Mouse (Mus musculus) kidney, embryonic 14.5 days (tissue): ENCODE results near the gene Ctsh. TPM values are rescaled to one million over a fixed set of nuclear protein-coding genes. Genes with fewer than 3 reads are reported as not detected.

ENCODE experiments used
- ATAC-seq: fragments of 200-750 bp; cut with Nextera tagmentation; 2 replicates; pipeline ENCODE4 v1.8.0; 2017; ENCODE audit warnings: moderate number of reproducible peaks, mild to moderate bottlenecking, moderate TSS enrichment, moderate library complexity; ENCODE audit not compliant: low FRiP score, low TSS enrichment
- H3K27ac ChIP-seq: fragments of 300-500 bp; sonication (generic); 2 replicates; pipeline ENCODE4 v1.5.1; 2014; ENCODE audit warnings: low read depth, mild to moderate bottlenecking, low read length, moderate library complexity, mixed read lengths
- H3K27me3 ChIP-seq: fragments of 300-500 bp; sonication (generic); 2 replicates; pipeline ENCODE4 v1.6.1; 2014; ENCODE audit warnings: mild to moderate bottlenecking, low read length; ENCODE audit not compliant: control insufficient read depth, insufficient read depth
- H3K36me3 ChIP-seq: fragments of 300-500 bp; sonication (generic); 2 replicates; pipeline ENCODE4 v1.6.1; 2014; ENCODE audit warnings: low read length, mixed read lengths; ENCODE audit not compliant: control insufficient read depth, insufficient read depth
- H3K4me1 ChIP-seq: fragments of 300-500 bp; sonication (generic); 2 replicates; pipeline ENCODE4 v1.6.1; 2014; ENCODE audit warnings: low read length, mixed read lengths; ENCODE audit not compliant: control insufficient read depth, insufficient read depth
- H3K4me2 ChIP-seq: fragments of 300-500 bp; sonication (generic); replicated peaks from 2 replicates; pipeline ENCODE4 v1.6.1; 2014; ENCODE audit warnings: low read depth, mild to moderate bottlenecking, low read length
- H3K4me3 ChIP-seq: fragments of 300-500 bp; sonication (generic); 2 replicates; pipeline ENCODE4 v1.5.1; 2014; ENCODE audit warnings: mild to moderate bottlenecking, low read length
- H3K9ac ChIP-seq: fragments of 300-500 bp; sonication (generic); 2 replicates; pipeline ENCODE4 v1.6.1; 2014; ENCODE audit warnings: low read depth, mild to moderate bottlenecking, low read length, moderate library complexity
- H3K9me3 ChIP-seq: fragments of 300-500 bp; sonication (generic); 2 replicates; pipeline ENCODE4 v1.6.1; 2016; ENCODE audit warnings: low read length; ENCODE audit not compliant: control insufficient read depth
- whole genome bisulfite sequencing: fragments of 180-500 bp; shearing (Covaris S2); extraction: QIAGEN DNeasy Blood & Tissue Kit; methylation state at CpG from one replicate; pipeline ENCODE4 v1.1.7; 2014; 5-methylcytosine and 5-hydroxymethylcytosine counted together
- polyA plus RNA-seq: library from polyadenylated mRNA; unstranded; fragments of >200 nt; fragmentation: Nextera tagmentation; extraction: Ambion mirVana; gene quantifications from 2 replicates; pipeline ENCODE4 v1.2.1, GENCODE M21; 2014

Ctsh gene
- polyA plus RNA-seq, 1 experiment from 2014 or later, result 70.4 TPM

DNA sequence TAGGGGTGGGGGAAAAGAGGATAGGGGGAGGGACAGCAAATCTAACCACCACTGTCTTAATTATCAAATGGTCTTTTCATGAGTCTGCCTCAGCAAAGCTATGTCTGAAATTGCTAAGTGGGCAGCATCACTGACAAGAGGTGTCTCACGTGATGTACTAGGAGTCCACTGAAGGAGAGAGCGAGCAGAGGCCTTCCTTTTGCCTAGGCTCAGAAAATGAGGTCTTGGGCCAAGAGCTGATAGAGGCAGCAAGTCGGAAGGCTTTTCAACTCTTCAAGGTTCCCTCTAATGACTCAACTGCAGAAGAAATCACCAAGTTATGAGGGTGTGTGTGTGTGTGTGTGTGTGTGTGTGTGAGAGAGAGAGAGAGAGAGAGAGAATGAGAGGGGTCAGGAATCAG lies 30.2 kb downstream of the Ctsh start:
- Histone ChIP-seq H3K4me3 (no peak overlapping the region), H3K36me3 (peaks cover 17% of the 10 kb centered on the region; the same call in 1 of the 2 replicates), H3K9ac (no peak overlapping the region), H3K27ac (no peak overlapping the region), H3K4me1 (no peaks in the 10 kb centered on the region), H3K9me3 (no peaks in the 10 kb centered on the region), H3K4me2 (no peak overlapping the region), H3K27me3 (no peaks in the 10 kb centered on the region)
- 91% methylated on average over 3 of the region's 3 CpGs for WGBS
- ATAC-seq, result no peak

DNA sequence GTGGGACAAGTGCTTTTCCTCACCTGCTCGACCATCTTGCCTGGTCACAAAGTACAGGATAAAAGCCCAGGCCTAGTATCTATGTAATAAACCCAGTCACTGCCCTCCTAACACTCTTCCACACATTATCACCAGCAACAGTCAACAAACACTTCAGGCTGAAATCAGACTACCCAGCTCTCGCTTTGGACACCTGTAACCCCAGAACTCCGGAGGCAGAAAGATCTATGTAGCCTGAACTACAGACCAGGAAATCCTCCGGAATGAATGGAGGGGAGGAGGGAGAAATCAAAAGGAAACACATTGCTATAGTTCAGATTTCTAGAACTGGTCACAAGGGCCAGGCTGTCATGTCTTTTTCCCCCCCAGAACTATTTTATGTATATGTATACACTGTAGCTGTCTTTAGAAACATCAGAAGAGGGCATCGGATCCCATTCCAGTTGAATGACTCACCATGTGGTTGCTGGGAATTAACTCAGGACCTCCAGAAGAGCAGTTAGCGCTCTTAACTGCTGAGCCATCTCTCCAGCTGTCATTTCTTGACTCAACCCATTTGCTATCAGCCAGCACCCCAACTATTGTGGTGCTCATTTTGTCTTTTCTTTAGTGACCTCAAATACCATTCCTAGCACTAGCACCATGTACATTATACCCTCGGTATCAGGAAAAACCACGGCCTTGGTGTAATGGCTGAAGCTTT lies 31.0 kb downstream of the Ctsh start:
- no peak overlapping the region for H3K4me2 ChIP-seq
- no peak for ATAC-seq
- no peaks in the 10 kb centered on the region for H3K4me1 ChIP-seq
- H3K4me3 ChIP-seq, result no peak overlapping the region
- peaks cover 25% of the 10 kb centered on the region for H3K36me3 ChIP-seq
- no peaks in the 10 kb centered on the region for H3K9me3 ChIP-seq
- no peaks in the 10 kb centered on the region for H3K27me3 ChIP-seq
- no peak overlapping the region for H3K9ac ChIP-seq
- H3K27ac ChIP-seq, result no peak overlapping the region
- 87% methylated on average over 8 of the region's 8 CpGs for WGBS

DNA sequence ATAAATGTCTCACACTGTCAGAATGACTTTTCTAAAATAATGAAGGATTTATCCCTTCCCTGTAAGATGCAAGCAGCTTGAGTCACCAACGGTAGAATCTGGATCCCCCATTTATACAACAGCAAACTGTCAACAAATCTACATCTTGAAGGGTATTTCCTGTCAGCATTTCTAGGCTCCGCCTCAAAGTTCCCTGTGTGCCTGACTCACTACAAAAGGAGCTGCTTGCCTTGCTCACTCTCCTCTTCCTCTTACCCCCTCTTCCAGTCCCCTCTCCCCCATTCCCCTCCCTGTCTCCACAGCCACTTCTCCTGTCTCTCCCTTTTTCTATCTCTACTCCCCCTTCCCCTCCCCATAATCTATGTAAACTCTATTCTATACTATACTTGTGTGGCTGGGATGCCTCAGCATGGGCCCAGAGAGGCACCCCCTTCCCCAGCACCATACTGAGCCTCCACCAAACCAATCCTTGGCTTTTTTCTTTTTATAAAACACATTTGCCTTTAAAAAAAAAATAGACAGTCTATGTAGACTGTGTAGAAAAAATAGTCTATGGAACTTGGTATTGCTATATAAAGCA lies 34.0 kb downstream of the Ctsh start:
- peaks cover 49% of the 10 kb centered on the region for H3K36me3 ChIP-seq
- H3K27me3 ChIP-seq, result no peaks in the 10 kb centered on the region
- H3K9ac ChIP-seq, result no peak overlapping the region
- H3K27ac ChIP-seq, result no peak overlapping the region
- 89% methylated on average over 2 of the region's 2 CpGs for WGBS
- no peak overlapping the region for H3K4me3 ChIP-seq
- no peak overlapping the region for H3K4me2 ChIP-seq
- no peaks in the 10 kb centered on the region for H3K9me3 ChIP-seq
- ATAC-seq, result peak; percentile 56
- H3K4me1 ChIP-seq, result no peaks in the 10 kb centered on the region

DNA sequence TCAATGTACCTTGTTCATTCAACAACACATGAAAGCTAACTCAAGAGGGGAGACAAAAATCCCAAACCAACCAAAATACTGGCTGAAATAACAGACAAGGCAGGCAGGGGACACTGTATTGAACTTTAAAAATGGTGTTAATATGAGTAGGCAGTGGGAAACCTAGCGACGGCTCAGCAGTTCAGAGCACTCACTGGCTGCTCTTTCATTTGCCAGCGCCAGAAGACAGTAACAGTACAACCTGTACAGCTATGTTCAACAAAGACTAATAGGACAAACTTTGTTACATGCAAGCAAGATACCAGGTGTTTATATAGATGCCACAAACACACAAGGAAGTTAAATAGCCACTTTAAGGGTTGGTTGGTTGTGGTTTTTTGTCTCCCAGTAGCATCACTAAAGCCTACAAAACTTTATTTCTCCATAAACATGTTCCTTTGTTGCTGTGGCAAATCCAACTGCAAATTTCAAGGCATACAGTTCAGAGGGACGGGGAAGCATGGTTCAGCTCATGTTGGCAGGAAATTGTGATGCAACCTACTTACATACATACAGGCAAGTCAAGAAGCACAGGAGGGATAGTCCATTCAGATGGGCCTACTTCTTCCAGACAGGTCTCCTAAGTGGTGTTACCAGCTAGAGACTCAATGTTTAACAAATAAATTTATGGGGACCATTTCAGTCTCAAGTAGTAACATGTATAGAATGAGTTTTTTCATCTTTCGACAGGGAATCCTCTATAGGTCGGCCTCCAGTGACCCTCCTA lies 35.6 kb downstream of the Ctsh start:
- no peak overlapping the region for H3K9ac ChIP-seq
- H3K4me1 ChIP-seq, result no peaks in the 10 kb centered on the region
- no peak overlapping the region for H3K27ac ChIP-seq
- ATAC-seq, result no peak
- H3K9me3 ChIP-seq, result no peaks in the 10 kb centered on the region
- no peaks in the 10 kb centered on the region for H3K27me3 ChIP-seq
- H3K36me3 ChIP-seq, result peaks cover 59% of the 10 kb centered on the region
- H3K4me2 ChIP-seq, result no peak overlapping the region
- H3K4me3 ChIP-seq, result no peak overlapping the region
- 91% methylated on average over 6 of the region's 6 CpGs for WGBS

DNA sequence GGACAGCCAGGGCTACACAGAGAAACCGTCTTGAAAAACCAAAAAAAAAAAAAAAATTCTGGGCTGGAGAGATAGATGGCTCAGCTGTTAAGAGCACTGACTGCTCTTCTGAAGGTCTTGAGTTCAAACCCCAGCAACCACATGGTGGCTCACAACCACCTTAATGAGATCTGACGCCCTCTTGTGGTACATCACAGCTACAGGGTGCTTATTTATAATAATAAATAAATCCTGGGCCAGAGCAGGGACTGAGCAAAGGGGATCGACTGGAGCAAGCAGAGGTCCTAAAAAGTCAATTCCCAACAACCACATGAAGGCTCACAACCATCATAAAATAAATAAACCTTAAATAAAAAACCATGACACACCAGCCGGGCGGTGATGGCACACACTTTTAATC lies 45.0 kb downstream of the Ctsh start:
- Histone ChIP-seq H3K27ac (no peak overlapping the region), H3K4me2 (no peak overlapping the region), H3K27me3 (no peaks in the 10 kb centered on the region), H3K4me1 (no peaks in the 10 kb centered on the region), H3K9ac (no peak overlapping the region), H3K36me3 (peaks cover 81% of the 10 kb centered on the region), H3K9me3 (no peaks in the 10 kb centered on the region), H3K4me3 (no peak overlapping the region)
- ATAC-seq, result no peak
- 87% methylated on average over 5 of the region's 5 CpGs for WGBS

DNA sequence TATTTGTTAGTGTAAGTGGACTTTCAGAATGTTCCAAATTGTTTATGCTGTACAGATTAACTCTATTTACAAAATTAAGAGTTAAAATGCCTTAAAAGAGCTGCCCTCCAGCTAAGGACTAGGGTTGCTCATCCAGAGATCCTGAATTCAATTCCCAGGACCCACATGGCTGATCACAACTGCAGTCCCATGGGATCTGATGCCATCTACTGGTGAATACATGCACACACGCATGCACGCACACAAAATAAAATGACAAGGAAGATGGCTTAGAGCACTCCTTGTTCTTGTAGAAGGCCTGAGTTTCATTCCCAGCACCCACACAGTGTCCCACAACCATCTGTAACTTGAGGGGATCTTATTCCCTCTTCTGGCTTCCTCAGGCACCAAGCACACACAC lies 46.8 kb downstream of the Ctsh start:
- H3K36me3 ChIP-seq, result peaks cover 82% of the 10 kb centered on the region
- no peaks in the 10 kb centered on the region for H3K27me3 ChIP-seq
- H3K9ac ChIP-seq, result no peak overlapping the region
- no peaks in the 10 kb centered on the region for H3K4me1 ChIP-seq
- H3K9me3 ChIP-seq, result no peaks in the 10 kb centered on the region
- no peak overlapping the region for H3K27ac ChIP-seq
- ATAC-seq, result peak; percentile 71; the same call in 1 of the 2 replicates
- no peak overlapping the region for H3K4me3 ChIP-seq
- no peak overlapping the region for H3K4me2 ChIP-seq
- 80% methylated on average over 2 of the region's 2 CpGs for WGBS

DNA sequence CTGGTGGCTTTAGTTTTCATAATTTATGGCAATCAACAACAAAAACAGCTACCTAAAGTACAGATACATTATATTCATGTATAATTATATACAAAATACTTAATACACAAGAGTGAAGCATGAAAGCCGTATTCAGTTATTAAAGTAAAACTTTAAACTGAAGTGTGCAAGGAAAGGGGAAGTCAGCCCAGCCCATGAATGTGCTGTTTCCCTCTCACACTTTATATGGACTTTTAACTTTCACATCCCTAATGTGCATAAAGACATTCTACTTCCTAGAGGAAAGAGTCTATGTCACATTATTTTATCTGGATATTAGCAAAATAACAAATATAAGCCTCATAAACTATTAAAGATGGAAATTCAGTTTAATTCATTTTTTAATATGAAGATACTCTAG lies 51.5 kb downstream of the Ctsh start:
- WGBS, result 93% methylated on average over 1 of the region's 1 CpGs
- no peak for ATAC-seq
- H3K4me2 ChIP-seq, result no peak overlapping the region

DNA sequence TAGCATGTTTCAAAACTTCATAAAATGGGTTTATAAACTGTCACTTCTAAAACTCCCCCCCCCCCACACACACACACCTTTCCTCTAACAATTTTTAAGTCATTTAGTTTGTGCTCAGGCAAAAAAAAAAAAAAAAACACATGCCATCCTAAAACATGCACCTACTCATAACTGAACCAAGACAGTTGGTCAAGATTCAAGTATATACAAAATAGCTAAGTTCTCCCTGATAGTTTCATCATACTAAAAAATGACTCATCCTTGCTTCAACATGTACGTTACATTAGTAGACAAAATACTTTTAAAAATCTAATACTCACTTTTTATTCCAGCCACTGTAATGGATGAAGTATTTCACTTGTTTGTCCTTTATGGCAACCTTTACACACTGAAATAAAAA lies 53.0 kb downstream of the Ctsh start:
- H3K27ac ChIP-seq, result no peak overlapping the region
- no peaks in the 10 kb centered on the region for H3K9me3 ChIP-seq
- H3K4me2 ChIP-seq, result no peak overlapping the region
- WGBS, result 90% methylated on average over 1 of the region's 1 CpGs
- H3K4me1 ChIP-seq, result peaks cover 6% of the 10 kb centered on the region; the same call in 1 of the 2 replicates
- no peaks in the 10 kb centered on the region for H3K27me3 ChIP-seq
- no peak overlapping the region for H3K9ac ChIP-seq
- ATAC-seq, result no peak
- peaks cover 53% of the 10 kb centered on the region; the same call in 1 of the 2 replicates for H3K36me3 ChIP-seq
- no peak overlapping the region for H3K4me3 ChIP-seq

More for the DNA sequence above, 51.5 kb downstream of the Ctsh start:
- no peak overlapping the region for H3K9ac ChIP-seq
- H3K9me3 ChIP-seq, result no peaks in the 10 kb centered on the region
- H3K36me3 ChIP-seq, result peaks cover 64% of the 10 kb centered on the region
- H3K27me3 ChIP-seq, result no peaks in the 10 kb centered on the region
- no peak overlapping the region for H3K27ac ChIP-seq
- no peak overlapping the region for H3K4me3 ChIP-seq
- H3K4me1 ChIP-seq, result 0 out of 2 replicates have a peak, but pooled peaks cover 3% of the 10 kb centered on the region

DNA sequence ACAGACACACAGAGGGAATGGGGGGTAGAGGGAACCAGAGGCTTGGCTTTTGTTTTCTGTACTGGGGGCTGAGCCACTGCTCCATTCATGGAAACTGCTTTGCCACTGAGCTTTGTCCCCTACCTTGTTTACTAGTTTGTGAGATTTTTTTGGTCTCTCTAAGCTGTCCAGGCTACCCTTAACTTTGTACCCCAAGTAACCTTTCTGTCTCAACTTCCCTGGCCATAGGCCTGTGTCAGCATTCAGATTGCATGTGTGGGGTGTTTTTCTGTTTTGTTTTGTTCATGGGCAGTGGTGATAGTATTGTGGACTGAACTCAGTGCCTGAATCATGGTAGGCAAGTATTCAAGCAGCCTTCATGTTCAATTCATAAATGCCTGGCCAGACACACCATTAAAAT lies 54.3 kb downstream of the Ctsh start:
- Histone ChIP-seq H3K4me1 (peaks cover 18% of the 10 kb centered on the region), H3K27me3 (no peaks in the 10 kb centered on the region), H3K9ac (no peak overlapping the region), H3K4me2 (no peak overlapping the region), H3K36me3 (peaks cover 42% of the 10 kb centered on the region; the same call in 1 of the 2 replicates), H3K4me3 (no peak overlapping the region), H3K9me3 (no peaks in the 10 kb centered on the region), H3K27ac (no peak overlapping the region)
- no peak for ATAC-seq
